Mouse (Mus musculus): ENCODE measurements at regions not wholly inside any gene's neighbourhood (a gene's known extent, or its start where the extent isn't known, plus 50 kb on each side); places are given as distances from the start of the nearest gene placed in this dataset.

DNA sequence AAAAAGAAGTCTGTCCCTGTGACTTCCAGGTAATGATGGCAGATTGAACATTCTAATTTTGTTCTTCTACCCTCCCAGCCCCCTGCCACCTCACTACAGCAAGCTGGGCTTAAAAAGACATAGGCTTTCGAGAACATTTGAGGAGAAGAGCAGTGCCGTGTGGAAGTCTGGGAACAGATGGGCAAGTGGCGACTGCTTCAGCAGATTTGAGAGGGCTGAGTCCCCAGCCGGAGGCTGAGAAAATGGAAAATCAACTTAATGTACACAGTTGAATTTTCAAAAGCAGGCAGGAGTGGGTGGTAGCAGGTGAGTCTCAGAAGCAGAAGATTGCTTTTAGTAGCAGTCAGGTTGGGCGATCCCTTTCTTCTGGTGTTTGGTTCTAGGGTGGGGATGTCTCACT lies 110.2 kb upstream of the Ctbp2 start:
- peak in 1 of 2 experiments; percentile 15 for DNase-seq (ENCODE audit: low spot score in 2 of 2)

DNA sequence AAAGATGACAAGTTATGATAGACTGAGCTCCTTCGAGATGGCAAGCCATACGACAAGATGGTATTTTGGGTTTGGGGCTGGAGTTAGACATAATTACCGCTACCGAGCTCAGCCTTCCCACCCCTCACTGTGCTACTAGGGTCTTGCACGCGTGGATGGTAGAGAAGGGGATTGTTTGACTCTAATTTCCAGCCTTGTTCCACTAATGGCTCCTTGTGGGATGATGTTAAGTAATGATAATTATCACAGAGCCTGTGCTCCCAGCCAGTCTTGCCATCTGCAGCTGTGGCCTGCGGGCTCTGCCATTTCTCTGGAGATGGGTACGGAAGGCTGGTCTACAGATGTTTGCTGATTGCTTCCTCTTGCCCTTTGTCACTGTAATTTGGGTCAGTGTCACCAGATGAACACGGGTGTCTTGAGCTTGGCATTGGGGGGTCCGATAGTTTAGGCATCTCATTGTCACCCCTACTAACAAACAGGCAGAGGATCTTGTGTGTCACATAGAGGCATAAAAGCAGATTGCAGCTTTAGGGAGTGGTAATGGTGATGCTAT lies 108.8 kb upstream of the Ctbp2 start:
- no peak for DNase-seq (ENCODE audit: low spot score in 2 of 2)

DNA sequence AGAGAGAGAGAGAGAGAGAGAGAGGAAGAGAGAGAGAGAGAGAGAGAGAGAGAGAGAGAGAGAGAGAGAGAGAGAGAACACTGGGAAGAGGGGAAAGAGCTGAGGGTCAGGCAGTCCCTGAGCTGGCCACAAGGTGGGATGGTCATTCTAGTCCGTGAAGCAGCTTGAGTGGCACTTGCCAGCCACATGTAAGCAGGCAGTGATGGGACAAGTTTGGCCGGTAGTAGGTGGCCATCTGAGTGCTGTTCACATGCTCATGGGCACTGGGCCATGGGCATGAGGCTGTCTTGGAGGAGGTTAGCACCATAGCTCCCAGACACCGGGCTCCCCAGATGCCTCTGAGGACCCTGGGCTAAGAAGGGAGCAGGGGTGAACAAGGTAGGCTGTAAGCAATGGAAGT lies 106.7 kb upstream of the Ctbp2 start:
- no peak for DNase-seq (ENCODE audit: low spot score in 2 of 2)

DNA sequence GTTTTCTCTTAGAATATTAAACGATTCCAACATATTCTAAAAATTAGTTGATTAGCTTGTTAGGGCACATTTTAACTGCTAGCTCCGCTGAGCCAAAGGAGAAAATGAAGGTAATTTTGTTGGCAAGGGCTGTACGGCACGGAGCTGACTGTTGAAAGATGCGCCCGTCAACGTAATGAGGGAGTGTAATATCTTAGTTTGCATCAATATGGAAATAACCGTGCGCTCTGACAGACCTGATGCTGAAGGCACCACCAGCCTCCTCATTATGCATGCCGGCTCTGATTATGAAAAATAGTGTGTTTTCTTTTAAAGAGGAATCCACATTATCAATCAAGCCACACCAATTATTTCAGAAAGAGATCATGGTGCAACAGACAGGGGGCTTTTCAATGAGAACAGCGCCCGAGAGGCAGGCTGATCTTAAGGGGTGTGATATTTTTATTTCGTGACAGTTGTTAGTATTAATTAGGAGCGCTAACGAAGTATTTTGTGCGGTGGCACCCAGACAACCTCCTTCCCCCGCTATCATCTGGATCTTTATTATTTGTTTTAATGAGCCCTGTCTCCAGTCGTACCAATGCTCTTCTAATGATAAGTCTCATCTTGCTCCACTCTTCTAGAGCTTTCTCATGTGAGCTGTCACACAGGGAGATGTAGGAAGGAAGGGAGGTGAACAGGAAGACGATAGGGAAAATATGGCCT lies 99.9 kb upstream of the Ctbp2 start:
- no peak for DNase-seq (ENCODE audit: low spot score in 2 of 2)

DNA sequence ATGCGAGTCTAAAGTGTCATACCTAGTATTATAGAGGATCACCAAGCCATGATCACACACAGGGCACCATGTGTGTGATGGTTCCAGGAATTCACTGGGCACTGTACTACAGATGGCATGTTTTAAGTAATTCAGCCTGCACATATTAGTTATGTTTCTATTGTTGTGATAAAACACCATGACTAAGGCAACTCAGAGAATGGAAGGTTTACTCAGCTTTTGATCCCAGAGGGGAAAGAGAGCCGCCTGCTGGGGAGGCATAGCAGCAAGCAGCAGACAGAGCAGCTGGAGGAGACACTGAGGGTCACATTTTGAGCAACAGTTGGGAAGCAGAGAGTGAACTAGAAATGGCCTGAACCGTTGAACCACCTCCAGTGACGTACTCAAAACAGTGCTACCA lies 88.2 kb upstream of the Ctbp2 start:
- no peak for DNase-seq (ENCODE audit: low spot score in 2 of 2)

DNA sequence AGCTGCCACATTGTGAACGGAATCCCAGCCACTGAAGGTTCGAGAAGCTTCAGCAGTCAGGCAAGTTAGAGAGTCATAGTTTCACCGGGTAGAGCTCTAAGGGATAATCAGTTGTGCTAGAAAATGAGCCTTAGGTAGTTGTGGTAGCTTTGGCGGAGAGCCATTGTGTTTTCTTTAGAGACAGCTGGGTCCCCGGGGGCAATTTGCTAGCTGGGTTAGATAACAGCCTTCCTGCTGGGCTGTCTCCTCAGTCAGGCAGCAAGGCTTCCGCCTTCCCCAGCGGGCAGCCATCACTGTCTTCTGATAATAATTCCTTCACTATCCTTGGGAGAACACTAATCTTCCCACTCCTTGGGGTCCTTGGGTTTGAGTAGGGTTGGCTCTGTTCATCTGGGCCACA lies 81.5 kb upstream of the Ctbp2 start:
- no peak for DNase-seq (ENCODE audit: low spot score in 2 of 2)

DNA sequence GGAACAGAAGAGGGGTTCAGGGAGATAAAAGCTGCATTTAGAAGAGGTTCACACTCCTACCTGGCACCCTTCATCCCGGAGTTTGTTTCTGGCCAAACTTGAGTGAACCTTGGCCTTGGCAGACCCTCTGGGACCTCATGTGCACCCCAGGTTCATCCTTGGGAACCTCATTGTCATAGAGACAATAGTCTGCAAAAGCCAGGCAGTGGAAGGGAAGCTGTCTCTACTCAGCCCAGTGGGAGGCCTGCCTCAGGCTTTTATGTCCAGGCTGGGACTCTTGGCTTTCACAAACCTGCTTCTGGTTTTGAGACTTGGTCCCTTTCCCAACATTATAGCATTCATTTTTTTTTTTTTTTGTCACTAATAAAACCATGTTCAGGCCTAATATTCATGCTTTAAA lies 80.3 kb upstream of the Ctbp2 start:
- no peak for DNase-seq (ENCODE audit: low spot score in 2 of 2)

DNA sequence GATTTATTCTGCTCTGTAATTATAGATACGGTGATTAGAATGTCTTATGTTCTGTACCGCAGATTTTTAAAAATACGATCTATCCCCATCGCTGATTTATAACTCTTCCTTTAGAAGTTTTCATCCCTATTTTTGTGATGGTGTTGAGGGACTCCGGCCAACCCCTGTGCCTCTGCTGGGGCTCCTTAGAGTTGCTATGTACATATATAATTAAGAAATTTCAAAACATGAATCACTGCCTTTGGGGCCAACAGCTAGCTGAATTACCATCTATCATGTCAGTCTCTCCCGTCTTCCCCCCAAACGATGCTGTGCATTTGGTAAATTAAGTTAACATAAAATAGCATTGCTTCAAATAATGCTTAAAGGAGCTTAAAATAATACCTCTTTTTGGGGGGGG lies 79.8 kb upstream of the Ctbp2 start:
- DNase-seq (ENCODE audit: low spot score in 2 of 2), result no peak

DNA sequence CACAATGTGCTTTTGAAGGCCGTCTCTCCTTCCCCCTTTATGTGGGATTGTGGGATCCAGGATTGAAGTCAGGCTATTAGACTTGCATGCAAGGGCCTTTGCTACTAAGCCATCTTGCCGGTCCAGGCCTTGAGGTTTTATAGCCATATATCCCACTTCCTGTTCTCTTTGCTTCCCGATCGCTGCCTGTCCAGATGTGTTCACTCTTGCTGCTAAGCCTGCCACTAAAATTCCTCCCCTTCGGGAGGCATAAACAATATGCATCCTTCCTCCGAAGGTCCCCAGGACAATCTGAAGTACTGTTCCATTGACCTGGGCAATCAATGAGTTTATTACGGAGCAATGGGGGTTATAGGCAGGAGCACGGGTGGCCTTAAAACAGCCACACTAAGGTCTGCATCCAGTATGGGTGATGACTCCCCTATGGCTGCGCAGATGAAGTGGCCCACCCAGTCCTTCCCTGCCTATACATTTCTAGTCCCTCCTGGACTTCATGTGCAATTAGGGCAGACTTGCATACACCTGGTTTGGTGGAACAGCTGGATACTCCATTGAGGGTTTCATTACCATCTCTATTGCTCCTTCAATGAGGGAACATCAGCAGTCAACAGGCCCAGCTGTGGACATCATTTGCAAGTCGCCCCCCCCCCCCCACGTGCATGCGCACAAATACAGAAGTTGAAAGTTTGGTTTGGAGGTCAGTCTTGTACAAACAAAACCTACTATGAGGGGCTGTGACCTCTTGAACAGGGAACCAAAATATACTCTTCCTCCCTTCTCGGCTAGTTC lies 78.1 kb upstream of the Ctbp2 start:
- no peak for DNase-seq (ENCODE audit: low spot score in 2 of 2)

DNA sequence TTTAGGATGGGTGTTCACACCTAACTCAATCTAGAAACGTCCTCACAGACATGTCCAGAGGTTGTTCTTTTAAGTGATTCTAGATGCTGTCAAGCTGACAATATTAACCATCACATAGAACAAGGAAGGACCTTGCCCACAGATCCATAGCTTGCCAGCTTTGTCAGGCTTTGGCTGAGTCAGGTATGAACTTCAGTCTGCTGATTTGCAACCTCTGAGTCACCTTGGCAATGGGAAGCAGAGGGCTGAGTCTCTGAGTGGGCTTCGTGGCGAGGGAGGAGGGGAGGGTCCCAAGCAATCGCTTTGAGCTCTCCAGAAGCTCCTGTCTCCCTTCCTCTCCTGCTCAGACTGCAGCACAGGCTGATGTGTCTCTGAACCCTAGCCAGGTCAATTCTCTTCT lies 74.9 kb upstream of the Ctbp2 start:
- DNase-seq (ENCODE audit: low spot score in 2 of 2), result no peak

DNA sequence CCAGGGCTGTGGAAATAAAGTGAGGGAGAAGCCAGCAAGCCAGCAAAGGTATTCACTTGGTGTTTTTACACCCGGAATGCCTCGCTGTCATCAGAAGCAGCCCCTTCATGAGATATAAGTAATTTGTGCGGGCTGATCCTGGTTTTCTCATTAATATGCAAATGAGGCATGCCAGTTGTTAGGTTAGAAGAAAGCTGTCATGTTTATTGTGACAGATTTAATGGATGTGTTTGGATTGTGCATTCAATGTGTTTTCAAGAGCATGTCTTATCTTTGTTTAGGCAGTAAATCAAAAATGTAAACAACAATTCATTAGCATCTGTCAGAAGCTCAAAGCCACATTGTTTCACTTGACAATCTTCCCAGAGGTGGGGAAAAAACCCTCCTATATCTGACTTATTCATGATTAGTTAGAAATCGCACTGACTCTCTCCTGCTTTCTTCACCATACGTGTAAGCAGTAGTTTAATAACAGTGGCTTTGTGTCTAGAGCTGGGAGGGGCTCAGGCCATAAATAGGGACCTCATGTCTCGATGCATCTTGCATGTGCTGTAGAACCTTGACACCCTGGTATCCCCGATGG lies 65.8 kb upstream of the Ctbp2 start:
- DNase-seq (ENCODE audit: low spot score in 2 of 2), result no peak

DNA sequence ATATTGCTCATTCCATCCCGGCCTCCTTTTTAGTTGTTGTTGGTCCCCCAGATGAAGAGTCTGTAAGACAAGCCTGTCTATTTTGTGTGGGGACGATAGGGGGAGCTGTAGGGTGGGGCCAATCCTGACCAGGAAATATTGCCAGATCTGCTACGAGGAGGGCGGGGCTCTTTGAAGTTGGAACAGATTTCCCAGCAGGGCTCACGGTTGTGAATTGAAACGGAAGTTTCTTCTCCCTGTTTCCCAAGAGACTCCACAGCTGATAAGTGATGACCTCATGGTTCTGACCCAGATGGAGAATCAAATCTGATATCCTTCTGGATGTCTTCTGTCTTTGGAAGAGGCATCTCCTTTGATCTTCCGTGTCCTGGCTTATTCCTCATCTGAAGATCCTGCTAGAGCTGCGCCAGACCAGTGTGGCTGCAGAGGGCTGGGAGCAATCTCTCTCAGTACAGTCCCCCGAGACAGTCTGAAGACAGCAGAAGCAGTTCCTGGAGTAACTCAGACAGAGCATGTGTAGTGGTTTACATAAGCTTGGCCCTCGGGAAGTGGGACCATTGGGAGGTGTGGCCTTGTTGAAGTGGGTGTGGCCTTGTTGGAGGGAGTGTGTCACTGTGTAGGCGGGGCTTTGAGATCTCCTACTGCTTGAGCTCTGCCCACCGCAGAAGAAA lies 61.9 kb upstream of the Ctbp2 start:
- peak; percentile 19 to 20 for DNase-seq (ENCODE audit: low spot score in 2 of 2)

DNA sequence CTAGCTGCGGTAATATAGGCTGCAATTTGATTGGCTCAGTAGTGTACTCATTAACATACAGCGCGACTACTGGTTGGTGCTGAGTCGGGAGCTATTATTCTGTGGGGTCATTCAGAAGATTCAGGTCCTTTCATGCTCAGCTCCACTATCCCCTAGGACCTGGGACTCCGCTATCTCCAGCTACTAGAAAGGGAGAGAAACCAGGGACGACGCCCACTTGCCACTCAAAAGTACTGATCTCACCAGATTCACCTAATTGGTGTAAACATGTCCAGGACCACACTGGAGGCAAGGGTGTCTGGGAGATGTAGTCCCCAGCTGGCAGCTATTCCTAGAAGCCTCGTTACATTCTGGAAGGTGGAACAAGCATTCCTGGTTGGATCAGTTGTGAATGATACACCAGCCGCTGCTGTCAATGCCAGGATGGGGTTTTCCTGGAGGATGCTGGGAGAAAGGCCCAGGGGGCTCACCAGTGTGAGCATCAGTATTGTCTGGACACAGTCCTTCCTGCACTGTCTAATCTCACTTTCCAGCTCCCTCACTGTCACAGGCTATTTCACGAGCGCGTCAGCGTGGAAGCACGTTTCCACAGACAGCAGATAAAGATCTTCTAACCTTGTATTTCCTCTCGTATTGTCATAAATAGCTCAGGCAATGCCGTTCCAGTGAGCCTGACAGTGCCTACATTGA lies 60.9 kb upstream of the Ctbp2 start:
- no peak for DNase-seq (ENCODE audit: low spot score in 2 of 2)

DNA sequence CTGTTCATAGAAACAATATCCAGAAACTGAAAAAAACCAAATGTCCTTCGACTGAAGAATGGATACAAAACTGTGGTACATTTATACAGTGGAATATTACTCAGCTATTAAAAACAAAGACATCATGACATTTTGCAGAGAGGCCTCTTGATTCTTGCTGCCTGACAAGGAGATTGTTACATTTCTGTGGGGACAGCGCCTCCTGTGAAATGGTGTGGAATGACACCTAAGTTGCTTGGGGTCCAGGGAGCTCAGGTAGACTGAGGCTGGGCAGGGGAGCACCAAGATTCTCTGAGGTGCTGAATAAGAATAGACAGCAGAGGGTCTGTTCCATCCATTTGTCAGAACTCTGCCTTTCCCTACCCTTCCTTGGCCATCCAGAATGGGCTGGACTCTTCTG lies 57.2 kb upstream of the Ctbp2 start:
- DNase-seq (ENCODE audit: low spot score in 2 of 2), result no peak

DNA sequence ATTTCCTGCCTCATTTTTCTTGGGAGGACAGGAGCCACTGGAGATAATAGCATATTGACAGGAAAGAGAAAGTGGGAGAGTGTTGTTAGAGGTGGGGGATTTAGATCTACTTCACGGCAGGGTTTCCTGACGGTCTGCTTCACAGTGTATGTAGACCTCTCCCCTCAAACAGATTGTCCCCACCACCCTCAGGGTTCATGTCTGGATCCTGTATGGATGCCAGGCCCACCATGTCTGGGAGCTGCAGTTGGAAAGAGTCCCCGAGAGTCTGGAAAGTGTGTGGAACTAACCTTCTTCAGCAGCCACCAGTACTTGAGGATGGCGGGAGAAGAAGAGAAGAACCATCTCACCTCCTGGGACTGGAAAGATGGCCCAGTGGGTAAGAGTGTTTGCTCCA lies 53.0 kb upstream of the Ctbp2 start:
- DNase-seq (ENCODE audit: low spot score in 2 of 2), result no peak

DNA sequence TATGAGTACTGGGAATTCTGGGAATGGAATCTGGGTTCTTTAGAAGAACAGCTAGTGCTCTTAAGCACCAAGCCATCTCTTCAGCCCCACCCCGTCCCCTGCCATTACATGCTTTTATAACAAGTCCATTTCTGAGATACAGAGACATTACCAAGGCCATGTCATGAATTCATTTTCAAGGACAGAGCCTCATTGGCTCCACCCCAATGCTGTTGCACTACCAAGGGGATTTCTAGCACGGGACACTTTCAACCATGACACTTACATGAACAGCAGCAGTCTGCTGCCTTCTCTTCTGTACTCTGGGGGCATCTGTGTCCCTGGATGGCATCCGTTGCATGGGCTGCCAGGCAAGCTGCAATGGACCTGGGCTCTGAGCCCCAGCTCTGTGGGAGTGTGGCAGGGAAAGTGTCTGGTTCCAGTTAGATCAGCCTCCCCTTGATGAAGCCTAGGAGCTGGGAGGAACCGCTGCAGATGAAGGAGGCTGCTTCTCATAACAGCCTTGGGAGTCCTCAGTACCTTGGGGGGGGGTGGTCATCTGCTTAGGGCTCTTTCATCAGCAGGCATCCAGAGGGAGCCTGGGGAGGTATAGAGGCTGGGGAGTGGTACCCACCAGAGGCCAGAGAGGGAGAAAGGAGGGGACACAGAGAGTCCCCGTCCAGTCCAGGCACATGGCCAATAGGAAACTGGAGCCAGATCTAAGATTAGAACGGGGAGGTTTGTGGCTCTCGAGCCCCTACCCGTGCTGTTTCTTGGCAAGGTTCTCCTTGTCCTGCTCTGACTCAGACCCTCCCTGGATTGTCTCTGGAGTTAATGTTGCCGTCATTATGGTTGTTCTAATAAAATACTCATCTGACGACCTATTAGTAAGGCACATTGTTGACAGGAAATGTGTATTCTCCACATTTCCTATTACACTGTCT lies 52.4 kb upstream of the Ctbp2 start:
- no peak for DNase-seq (ENCODE audit: low spot score in 2 of 2)

Measured in frontal cortex, postnatal 10 days (tissue).